19 mouse cellular contexts compared by ENCODE assay signal in the genomic region with DNA sequence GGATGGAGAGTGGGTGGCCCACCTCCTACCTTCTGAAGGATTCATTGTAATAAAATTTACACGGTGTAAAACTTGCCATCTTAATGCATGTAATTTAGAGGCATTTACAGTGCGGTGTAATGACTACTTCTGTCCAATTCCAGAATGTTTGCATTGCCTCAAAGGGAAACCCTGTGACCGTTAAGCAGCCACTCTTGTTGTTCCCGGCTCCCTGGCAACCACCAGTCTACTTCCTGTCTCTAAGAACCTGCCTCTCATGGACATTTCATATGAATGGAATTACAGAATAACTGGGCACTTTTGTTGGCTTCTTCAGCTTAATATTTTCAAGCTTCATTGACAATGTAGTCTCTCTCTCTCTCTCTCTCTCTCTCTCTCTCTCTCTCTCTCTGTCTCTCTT. TPM values are rescaled to one million over a fixed set of nuclear protein-coding genes. Genes with fewer than 3 reads are reported as not detected.
"Had no signal": no experiment of that assay in that cellular context is flagged by ENCODE, and none has a peak within 500 bp of the region (broad histone marks: within the 10 kb centered on the region; RNA-seq: fewer than 3 reads in every experiment).

No protein-coding gene starts in this region.

- H3K4me3 ChIP-seq: left cerebral cortex, adult 2 months; liver, embryonic 13.5 days; megakaryocyte, embryonic 14.5 days; midbrain, embryonic 15.5 days; neural tube, embryonic 12.5 days had no signal

- H3K9me3 ChIP-seq: midbrain, embryonic 15.5 days had no signal

- H3K36me3 ChIP-seq: liver, embryonic 13.5 days; midbrain, embryonic 15.5 days; neural tube, embryonic 12.5 days had no signal

- H3K4me1 ChIP-seq: liver, embryonic 13.5 days had no signal

- H3K4me2 ChIP-seq: liver, embryonic 13.5 days; midbrain, embryonic 11.5 days; midbrain, embryonic 15.5 days; neural tube, embryonic 12.5 days had no signal

- H3K9ac ChIP-seq: liver, embryonic 13.5 days; liver, postnatal 0 days; midbrain, embryonic 15.5 days; neural tube, embryonic 12.5 days had no signal

- DNase-seq: kidney, adult 18-20 months; kidney, postnatal 14 days; liver; liver, embryonic 13.5 days; liver, postnatal 0 days; thymus, postnatal 14 days had no signal

- H3K27ac ChIP-seq: left cerebral cortex, adult 2 months; liver, embryonic 13.5 days; macrophage; midbrain, embryonic 15.5 days; neural tube, embryonic 12.5 days; stomach, postnatal 0 days had no signal

- ATAC-seq: liver, postnatal 0 days; midbrain, embryonic 15.5 days had no signal

RNA-seq across cellular contexts. Expression of a gene that starts 6.1 kb away (rescaled TPM):
- total RNA-seq: monocyte, adult 5-6 weeks had no signal

RNA-seq across cellular contexts. Expression of a gene that starts 27.2 kb away (rescaled TPM):
- total RNA-seq: layer of hippocampus, postnatal 25 days; left cerebral cortex, adult 2 months; left cerebral cortex, postnatal 14 days; monocyte, adult 5-6 weeks; neutrophil, adult 5-6 weeks had no signal
- polyA plus RNA-seq: kidney, embryonic 14.5 days; limb, embryonic 11.5 days; liver, embryonic 13.5 days; liver, postnatal 0 days; macrophage; midbrain, embryonic 11.5 days; midbrain, embryonic 15.5 days; neural tube, embryonic 12.5 days; stomach, postnatal 0 days had no signal

RNA-seq across cellular contexts. Expression of a gene that starts 40.7 kb away (rescaled TPM):
- total RNA-seq: layer of hippocampus, postnatal 25 days; left cerebral cortex, adult 2 months; left cerebral cortex, postnatal 14 days; monocyte, adult 5-6 weeks; neutrophil, adult 5-6 weeks had no signal
- polyA plus RNA-seq: kidney, embryonic 14.5 days; limb, embryonic 11.5 days; liver, embryonic 13.5 days; liver, postnatal 0 days; macrophage; midbrain, embryonic 11.5 days; midbrain, embryonic 15.5 days; neural tube, embryonic 12.5 days; stomach, postnatal 0 days had no signal
